Mouse (Mus musculus): ENCODE measurements at regions not wholly inside any gene's neighbourhood (a gene's known extent, or its start where the extent isn't known, plus 50 kb on each side); places are given as distances from the start of the nearest gene placed in this dataset.

DNA sequence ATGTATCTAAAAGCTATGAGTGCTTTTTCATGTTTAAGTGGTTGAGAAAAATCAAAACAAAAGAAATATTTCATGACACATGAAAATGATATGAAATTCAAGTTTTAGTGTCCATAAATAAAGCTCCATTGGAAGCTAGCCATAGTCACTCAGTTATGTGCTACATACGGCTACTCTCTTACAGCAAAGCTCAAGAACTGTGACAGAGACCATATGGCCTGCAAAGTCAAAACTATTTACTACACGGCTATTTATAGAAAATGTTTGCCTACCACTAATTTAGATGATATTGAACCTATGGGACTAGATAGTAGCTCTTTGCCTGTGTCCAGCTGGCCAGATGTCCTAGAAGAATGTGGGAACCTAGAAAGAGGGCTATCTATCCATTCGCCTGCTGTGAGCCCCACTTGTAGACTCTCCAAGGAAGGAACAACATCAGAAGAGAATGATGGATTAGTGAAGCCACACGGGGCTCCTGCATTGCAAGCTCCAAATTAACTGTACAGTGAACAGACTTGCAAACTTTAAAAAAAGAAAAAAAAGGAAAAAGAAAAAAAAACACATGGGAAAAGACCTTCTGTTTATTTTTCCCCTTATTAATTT, 518.7 kb upstream of the Jag1 start:
- intact Hi-C loops (cut with DNase I), result no loop called here
- no peak for DNase-seq

DNA sequence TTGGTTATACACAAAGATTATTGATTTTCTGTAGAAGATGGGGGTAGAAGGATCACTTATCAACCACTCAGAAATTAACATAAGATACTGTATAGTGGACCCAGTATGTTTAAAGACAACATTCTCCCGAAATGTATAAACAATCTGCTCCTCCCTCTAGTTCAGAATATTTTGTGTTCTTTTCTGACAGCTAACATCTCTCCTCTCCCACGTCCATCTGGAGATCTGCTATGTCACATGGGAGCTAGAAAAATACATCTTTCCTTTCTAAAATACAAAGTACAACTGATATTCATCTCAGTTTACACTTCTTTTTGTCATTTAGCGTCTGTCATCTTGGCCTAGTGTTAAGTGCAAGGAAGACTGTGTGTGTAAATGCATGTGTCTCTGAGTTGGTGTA, 500.2 kb upstream of the Jag1 start:
- DNase-seq, result no peak
- intact Hi-C loops (cut with DNase I), result no loop called here

DNA sequence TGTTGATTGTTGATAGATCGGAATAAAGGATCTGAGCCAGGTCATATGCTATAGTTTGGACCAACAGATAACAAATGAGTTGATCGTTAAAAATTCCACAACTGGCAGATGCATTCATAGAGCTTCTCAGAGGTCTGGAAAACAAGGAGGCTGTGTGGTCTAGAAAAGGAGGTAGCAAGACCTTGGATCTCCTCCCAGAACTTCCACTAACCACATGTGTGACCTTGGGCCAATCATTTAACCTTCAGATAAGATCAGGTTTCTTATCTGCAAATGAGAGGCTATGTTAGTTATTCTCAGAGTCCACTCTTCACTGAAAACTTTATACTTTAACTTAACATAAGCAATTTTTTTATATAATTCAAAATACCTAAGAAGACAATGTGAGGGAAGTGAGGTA, 497.3 kb upstream of the Jag1 start:
- DNase-seq, result no peak
- intact Hi-C loops (cut with DNase I), result no loop called here

DNA sequence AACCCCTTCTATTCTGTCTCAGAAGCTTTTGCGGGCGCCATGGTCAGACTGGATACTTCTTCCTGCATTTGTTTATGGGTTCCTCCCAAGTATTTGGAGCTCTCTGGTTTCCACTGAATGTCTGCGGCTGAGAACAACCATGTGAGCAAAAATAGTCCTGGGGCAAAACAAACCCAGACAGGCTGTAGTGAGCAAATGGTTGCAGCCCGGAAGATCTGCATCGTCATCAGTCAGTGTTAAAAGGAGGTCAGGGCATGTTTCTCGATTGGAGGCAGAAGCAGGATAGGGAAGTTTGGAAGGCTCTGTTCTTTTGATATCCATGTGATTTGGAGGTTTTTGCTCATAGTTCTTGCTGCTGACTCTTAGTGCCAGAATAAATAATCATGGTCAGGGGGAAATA, 492.1 kb upstream of the Jag1 start:
- DNase-seq, result no peak
- intact Hi-C loops (cut with DNase I), result no loop called here

DNA sequence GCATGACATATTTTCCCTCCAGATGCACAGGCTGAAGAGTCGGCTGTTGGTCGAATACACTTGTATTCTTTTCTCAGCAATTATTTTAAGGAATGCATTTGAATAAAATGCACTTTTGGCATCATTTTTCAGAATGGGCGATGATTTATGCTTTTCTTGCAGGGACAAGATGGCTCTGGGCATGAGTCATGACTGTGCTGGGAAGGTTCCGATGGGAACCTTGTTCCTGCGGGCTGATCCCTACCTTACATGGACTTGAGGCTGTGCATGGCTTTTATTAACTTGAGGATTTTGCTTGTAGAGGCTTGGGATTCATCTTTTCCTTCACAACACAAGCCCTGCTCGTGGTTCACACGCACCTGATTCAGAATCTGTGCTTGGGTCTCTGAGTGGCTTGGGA, 481.7 kb upstream of the Jag1 start:
- intact Hi-C loops (cut with DNase I), result no loop called here
- DNase-seq, result no peak

DNA sequence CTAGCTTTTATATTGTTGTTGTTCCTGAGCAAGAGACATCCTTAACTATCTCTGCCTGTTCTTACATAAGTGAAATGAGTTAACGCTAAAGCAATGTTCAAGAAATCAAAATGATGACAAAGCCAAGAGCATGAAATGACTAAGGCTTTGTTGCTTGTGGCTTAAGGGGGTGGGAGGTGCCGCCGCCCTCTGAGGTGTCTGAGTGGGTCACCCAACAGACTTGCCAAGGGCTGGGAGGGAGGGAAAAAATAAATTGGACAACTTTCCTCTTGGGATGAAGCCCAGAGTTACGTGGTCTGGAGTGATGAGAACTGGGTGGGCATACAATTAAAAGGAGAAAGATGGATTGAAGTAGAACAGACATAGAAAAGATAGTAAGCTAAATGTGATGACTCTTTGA, 478.1 kb upstream of the Jag1 start:
- peak in 1 of 2 experiments; percentile 25 for DNase-seq
- intact Hi-C loops (cut with DNase I), result no loop called here

DNA sequence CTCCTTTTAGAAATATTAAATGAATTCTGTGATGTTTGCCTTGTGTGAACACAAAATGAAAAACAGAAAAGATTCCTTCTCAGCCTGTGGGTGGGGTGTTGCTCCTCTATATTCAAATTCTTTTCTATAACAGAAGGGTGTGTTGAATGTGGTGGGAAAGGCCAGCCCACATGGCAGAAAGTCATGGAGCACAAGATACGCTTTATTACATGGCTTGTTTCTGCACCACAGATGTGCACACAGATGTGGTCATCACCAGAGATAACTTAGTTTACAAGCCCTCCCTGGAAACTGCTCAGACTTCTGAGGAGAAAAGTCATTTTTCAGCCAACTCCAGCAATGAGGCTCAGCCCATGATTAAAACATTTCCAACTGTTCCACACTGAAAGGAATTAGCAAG, 475.1 kb upstream of the Jag1 start:
- peak; percentile 7 to 24 for DNase-seq
- intact Hi-C loops (cut with DNase I), result no loop called here

DNA sequence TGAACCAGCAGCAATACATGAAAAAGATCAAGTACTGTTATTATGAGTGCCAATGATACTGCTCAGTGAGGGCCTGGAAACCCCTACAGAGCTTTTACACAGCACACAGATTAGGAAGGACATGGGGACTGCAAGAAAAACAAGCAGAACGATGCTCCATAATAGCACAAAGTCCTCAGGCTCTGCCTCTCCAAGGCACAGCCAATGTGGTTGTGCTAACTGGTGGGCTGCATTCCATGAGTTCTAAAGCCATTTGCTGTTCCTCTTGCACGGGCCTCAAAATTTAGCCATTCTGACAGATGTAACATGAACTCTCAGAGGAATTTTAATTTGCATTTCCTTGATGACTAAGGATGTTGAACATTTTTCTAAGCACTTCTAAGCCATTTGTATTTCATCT, 465.0 kb upstream of the Jag1 start:
- no peak for DNase-seq
- intact Hi-C loops (cut with DNase I), result no loop called here

DNA sequence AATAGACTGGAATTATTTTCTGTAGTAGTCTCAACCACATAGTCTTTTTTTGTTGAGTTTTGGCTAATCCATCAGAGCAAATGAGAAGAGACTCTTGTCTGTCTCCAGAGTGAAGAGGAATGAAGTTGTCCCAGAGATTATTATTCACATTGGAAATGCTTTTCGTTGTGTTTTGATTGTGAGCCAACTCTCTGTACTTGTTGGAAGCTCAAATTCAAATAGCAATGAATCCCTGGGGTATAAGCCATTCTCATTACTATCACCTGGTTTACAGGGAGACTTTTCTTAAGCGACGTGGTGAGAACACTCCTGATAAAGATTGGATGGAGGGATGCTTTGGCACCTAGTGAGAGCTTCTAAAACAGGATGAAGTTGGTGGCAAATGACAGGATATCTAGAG, 459.3 kb upstream of the Jag1 start:
- no peak for DNase-seq
- intact Hi-C loops (cut with DNase I), result loop anchor here (10.0 kb wide), 1 partner anchor 461 kb away; the partner anchor contains the start of gene Jag1

DNA sequence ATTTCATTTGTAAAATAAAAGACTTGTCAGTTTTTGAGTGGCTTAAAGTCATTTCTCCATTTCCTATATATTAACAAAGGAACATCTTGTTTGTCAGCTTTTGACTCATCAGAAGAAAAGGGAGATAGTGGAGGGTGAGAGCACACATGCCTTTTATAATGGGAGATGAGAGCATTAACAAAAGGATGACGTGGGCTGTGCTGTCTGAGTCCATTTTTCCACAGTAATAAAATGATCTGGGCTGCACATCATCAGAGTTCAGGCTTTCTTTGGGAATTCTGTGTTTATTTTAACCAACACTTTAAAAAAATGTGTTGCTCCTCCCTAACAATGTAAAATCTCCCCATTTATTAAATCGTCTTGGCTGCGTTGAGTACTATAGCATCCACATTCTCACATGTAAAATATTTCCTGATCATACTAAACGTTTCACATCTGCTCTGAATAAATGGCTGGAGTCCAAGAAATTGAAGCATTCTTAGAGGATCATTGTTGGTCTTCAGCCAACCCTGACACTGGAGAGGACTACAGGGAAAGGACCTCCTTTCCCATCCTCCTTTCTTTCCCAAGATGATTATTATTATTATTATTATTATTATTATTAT, 458.5 kb upstream of the Jag1 start:
- intact Hi-C loops (cut with DNase I), result loop anchor here (10.0 kb wide), 1 partner anchor 460 kb away; the partner anchor contains the start of gene Jag1
- DNase-seq, result no peak

DNA sequence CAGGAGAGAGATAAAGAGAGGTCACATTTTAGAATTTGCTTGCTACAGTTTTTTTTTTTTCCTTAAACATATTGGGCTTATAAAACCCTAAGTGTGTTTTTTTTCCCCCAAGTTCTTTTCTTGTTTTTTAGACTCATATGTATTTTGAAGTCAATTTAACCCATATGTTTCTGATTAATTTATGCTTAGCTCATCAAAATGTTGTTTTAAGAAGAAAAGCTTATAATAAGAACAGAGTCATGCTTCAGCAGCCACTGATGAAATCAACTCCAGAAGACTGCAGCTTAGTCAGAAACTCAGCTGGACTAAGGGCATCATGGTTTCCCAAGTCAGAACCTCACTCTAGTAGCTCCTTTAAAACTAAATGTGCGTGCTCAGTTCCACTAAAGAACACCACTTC, 454.7 kb upstream of the Jag1 start:
- no peak for DNase-seq
- intact Hi-C loops (cut with DNase I), result loop anchor here (10.0 kb wide), 1 partner anchor 456 kb away; the partner anchor contains the start of gene Jag1

DNA sequence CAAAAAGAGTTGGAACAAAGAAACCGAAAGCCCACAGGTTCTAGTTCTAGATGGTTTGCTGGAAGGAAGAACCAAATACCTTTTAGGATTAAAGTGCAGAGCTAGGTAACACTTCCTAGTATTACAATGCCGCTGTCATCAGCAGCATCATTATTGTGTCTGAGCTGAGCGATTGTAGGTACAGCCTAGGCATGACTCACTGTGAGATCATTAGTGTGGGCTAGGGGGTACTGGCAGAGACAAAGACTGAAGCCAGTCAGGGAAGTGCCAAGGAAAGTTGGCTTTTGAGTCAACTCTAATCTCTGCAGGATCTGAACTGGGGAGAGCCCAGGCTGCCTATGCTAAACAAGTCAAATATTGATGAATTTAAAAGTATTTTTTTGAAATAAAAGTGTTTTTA, 450.2 kb upstream of the Jag1 start:
- no peak for DNase-seq
- intact Hi-C loops (cut with DNase I), result no loop called here

DNA sequence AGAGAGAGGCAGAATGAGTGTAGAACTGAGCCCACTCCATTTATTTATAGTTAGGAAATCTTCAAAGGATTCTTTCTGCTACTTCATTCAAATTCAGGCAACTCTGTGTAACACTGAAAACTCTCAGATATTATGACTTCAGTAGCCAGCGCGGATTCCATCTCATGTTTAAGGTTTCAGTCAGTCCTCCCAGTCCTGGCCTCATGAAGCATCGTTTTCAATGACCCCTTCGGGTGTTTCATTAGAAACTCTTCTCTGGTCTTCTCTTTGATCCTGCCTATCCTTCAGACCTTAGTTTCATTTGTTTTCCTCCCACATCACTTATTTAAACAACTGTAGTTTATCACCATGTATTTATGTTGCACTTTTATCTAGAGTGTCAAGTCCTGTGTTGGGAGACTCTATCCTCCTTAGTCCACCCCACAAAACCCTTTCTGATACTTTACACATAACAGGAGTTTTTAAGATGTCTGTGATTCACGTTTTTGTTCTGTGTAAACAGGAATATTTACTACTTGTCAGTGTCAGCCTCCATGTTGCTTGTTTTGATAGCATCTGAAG, 447.7 kb upstream of the Jag1 start:
- intact Hi-C loops (cut with DNase I), result no loop called here
- DNase-seq, result no peak

DNA sequence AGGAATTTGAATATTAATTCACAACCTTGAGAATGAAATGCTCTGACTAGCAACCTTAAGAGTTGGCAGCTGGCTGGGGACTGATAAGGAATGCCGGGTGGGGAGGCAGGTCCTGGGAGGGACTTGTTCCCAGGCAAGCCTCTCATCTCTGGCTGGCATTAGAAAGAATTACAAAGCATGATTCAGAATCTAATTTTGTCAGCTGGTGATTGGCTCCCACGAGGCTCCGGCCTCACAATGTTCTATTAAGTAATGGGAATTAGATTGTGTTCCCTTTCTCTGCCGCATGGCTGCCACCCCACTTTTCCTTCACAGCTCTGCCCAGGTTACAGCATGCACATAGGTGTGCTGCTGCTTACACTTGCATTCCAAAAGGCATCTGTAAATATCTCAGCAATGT, 443.9 kb upstream of the Jag1 start:
- intact Hi-C loops (cut with DNase I), result no loop called here
- no peak for DNase-seq

DNA sequence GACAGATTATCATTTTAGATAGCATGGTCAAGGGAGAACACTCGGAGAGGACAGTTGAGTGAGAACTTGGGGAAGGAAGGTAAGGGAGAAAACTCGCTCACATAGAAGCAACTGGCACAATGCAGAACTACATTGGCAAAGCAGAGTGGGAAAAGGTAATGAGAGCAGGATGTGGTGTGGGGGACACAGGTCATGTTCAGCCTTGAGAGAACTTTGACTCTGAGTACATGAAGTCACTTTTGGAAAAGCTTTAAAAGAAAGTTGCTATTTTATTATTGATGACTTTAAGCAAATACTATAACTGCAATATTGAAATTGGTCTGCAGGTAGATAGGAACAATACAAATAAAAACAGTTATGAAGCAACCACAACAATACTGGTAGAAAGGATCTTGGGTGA, 437.4 kb upstream of the Jag1 start:
- DNase-seq, result no peak
- intact Hi-C loops (cut with DNase I), result no loop called here

DNA sequence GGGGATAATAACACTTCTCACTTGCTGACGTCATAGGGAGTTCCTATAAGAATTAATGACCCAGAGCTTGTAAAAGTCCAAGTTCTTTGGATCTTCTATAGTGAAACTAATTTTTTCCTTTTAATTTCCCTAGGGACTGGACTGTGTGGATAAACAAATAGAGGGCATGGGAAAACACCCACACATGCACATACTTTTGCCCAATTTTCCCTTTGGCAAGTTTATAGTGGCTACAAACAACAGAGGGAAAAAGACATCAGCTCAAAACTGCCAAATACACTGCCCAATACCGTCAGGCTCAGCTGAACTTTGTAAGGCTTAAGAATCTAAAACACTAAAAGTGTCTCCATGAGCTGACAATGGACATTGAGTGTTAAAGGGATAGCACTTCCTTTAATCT, 420.1 kb upstream of the Jag1 start:
- intact Hi-C loops (cut with DNase I), result no loop called here

DNA sequence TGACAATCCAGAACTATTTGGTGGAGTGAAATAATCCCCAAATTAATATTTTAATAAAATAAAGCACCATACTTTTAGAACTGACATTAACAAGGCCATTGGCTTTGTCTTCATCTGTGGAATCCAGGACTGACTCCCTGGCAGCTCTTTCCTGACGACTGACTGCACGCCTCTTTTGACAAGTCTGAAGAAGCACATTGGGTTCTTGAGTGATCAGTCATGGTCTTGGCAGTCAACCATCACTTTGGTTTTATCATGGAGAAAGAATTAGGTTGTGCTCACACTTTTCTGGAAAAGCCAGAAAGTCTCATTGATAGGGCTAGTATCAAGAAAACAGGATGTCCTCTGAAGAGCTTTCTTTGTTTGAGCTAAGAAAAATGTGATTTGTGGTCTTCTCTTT, 399.8 kb upstream of the Jag1 start:
- no peak for DNase-seq
- intact Hi-C loops (cut with DNase I), result no loop called here

More for the DNA sequence above, 420.1 kb upstream of the Jag1 start:
- DNase-seq, result no peak

DNA sequence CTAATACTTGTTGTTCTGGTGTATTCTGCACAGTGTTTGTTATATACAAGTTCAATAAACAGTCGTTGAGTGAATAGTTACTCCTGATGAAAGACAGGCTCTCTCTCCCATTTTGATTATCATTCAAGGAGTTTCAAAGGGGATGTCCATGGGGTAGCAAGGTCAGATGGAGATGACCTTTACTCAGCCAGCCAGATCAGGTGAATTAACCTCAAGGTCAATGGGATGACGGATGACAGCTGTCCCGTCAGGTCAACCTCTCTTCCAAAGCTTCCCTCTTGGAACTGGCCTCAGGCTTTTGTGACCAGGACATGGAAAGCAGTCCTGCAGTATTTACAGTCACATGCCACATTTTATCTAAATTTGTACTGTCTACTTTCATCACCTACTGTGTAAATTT, 398.6 kb upstream of the Jag1 start:
- no peak for DNase-seq
- intact Hi-C loops (cut with DNase I), result no loop called here

DNA sequence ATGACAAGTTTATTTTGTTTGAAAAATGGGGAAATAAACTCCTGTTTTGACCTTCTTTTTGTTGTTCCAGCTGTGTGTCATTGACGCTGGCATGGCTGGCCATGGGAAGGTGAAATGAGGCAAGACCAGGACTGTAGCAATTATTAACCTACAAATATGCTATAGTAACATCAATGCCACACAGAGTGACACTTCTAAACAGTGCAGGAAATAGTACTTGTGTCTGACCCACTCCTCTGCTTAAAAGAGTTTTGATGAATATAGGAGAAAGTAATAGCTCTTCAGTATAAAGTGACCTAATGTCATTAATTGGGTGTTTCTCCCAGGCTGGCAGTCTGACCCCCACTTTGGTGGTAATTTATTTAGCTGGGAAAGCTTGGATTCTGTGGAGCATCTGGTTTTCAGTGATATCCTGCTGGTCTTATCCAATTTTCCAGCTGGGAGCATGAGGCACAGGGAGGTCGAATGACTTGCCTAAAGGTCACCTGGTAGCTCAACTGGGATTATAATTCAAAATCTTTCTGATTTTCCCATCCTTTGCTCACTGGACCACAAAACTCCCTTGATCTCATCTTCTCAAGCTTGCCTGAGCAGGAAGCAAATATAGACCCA, 397.6 kb upstream of the Jag1 start:
- intact Hi-C loops (cut with DNase I), result no loop called here
- DNase-seq, result no peak

DNA sequence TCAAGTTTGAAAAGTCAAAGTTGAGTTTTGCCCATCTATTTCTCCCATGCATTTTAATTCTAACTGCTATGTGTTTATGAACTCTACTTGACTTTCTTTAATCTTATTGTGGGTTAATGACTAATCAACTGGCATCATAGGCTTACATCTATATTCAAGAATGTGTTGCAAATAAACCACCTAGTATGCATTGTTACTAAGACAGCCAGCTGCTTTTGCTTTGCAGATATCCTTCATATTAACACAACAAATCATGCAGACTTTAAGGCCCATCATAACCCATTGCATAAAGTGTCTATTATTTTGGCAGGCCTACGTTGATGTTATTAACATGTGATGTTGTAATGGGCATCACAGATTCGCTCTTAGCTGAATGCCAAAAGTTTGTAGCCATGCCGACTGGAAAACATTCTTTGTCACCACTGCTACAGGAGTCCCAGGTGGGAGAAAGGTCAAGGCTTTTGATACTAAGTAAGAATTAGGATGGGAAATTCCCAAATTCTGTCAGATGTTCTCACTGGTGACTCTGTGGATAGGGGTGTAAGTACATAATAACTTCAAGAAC, 394.3 kb upstream of the Jag1 start:
- intact Hi-C loops (cut with DNase I), result no loop called here
- DNase-seq, result no peak

DNA sequence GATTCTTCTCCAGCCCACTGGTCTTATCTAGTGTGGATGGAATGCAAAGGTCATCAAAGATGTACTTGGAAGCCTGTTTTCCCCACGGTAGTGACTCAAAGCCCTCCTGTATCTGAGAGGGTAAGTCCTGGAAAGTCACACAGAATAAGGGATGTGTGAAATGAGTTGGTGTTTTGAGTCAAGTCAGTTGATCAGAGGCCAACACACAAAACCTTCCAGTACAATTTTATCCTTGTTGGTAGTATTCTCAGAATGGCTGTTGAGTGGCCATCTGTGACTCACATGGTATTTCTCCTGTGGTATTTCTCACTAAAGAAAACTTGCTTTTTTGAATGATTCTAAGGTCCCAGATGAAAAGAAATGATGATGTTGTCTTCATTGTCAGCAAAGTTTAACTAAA, 384.8 kb upstream of the Jag1 start:
- no peak for DNase-seq
- intact Hi-C loops (cut with DNase I), result no loop called here

DNA sequence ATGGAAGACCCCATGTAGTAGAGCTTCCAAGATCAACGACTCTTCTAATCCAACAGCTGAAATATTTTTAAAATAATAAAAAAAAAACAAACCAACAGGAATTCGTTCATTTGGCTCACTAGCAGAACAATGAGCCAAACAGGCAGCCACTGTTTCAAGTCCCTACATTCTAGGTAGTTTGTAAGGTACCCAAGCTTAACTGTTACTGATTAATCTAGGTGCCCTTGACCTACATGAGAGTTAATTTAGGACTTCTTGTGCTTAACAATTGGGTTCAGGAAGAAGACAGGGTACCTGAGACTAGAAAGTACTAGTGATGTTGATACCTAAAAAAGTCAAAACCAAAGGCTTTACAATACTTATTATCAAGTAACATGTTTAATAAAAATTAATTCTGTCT, 381.2 kb upstream of the Jag1 start:
- DNase-seq, result no peak
- intact Hi-C loops (cut with DNase I), result no loop called here

Data from gastrocnemius, postnatal 36 days (tissue).